Mouse (Mus musculus) ovary, postnatal 14 days (tissue): ENCODE data around the gene Ppp1ca.

Experiments
- DNase-seq: peaks from one replicate; pipeline ENCODE4 v3.0.0; 2022; ENCODE audit warnings: low spot score

Ppp1ca gene

GRCm38 (mm10) chr19:4155223-4156072 lies 36.4 kb upstream of the Ppp1ca start:
- DNase-seq, result no peak

GRCm38 (mm10) chr19:4156073-4156579 lies 35.7 kb upstream of the Ppp1ca start:
- no peak for DNase-seq

GRCm38 (mm10) chr19:4156771-4157170 lies 35.1 kb upstream of the Ppp1ca start:
- DNase-seq, result no peak

- no peak for DNase-seq
Measured at GRCm38 (mm10) chr19:4159049-4159448, 32.8 kb upstream of the Ppp1ca start.

- DNase-seq, result peak; percentile 94
Measured at GRCm38 (mm10) chr19:4162646-4163542, 29.0 kb upstream of the Ppp1ca start, which contains the start of gene Rps6kb2. Rps6kb2 (minus strand) TSS chr19:4163354.

GRCm38 (mm10) chr19:4163543-4163887 lies 28.4 kb upstream of the Ppp1ca start:
- no peak for DNase-seq

GRCm38 (mm10) chr19:4164100-4164499 lies 27.8 kb upstream of the Ppp1ca start:
- DNase-seq, result no peak

GRCm38 (mm10) chr19:4164721-4165120 lies 27.1 kb upstream of the Ppp1ca start:
- DNase-seq, result no peak

GRCm38 (mm10) chr19:4166678-4167476 lies 25.0 kb upstream of the Ppp1ca start:
- DNase-seq, result no peak

- DNase-seq, result peak; percentile 99
Measured at GRCm38 (mm10) chr19:4169378-4169784, 22.5 kb upstream of the Ppp1ca start.

GRCm38 (mm10) chr19:4169810-4170209 lies 22.1 kb upstream of the Ppp1ca start:
- DNase-seq, result no peak

GRCm38 (mm10) chr19:4170723-4171392 lies 21.0 kb upstream of the Ppp1ca start:
- DNase-seq, result no peak

GRCm38 (mm10) chr19:4171393-4172290 lies 20.2 kb upstream of the Ppp1ca start:
- DNase-seq, result no peak

- DNase-seq, result no peak
Measured at GRCm38 (mm10) chr19:4172925-4173324, 18.9 kb upstream of the Ppp1ca start.

- DNase-seq, result no peak
Measured at GRCm38 (mm10) chr19:4175368-4175947, 16.4 kb upstream of the Ppp1ca start, which contains the start of gene Carns1. Carns1 (minus strand) TSS chr19:4175479.

GRCm38 (mm10) chr19:4180411-4180810 lies 11.5 kb upstream of the Ppp1ca start:
- DNase-seq, result no peak

- DNase-seq, result no peak
Measured at GRCm38 (mm10) chr19:4181892-4182291, 10.0 kb upstream of the Ppp1ca start.

- DNase-seq, result no peak
Measured at GRCm38 (mm10) chr19:4183689-4184088, 8.2 kb upstream of the Ppp1ca start.
